Mouse (Mus musculus): ENCODE measurements at regions not wholly inside any gene's neighbourhood (a gene's known extent, or its start where the extent isn't known, plus 50 kb on each side); places are given as distances from the start of the nearest gene placed in this dataset.
A peak's percentile ranks its signal among the peaks of the same experiment; 100 is the strongest.

DNA sequence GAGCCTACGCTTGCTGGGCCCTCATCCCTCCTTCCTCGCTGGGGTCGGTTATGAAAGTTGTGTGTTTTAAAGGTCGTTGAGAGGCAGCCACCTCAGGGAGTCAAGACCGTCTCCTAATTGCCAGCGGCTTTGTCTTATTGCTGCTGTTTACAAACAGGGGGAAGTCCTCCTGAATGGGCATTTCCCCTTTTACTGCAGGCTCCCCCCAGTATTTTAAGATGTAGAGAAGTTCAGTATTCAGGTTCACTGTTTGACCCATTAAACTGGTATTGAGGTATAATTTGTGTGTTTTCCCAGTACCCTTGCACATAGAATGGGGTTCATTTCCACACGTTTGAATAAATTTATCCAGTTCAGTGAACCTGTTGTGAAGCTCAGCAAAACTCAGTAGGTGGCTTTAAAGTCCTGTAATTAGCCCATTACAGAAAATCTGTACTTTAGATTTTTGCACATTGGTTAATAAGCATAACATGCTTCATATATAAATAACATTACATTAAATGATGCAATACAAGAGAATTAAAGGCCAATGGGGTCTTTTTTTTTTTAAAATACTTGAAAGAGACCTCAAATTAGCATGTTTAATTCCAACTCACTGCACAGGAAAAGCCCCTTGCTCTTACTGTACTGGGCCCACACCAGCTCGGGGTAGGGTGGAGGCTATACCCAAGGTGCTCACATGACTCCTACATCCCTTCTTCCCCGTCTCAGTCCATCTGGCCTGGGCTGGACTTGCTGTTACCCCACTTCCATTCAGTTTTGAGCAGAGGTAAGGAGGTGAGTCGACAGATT lies 63.7 kb downstream of the Nkx2-1 start:
- WGBS = 57% methylated on average over 10 of the region's 10 CpGs

GRCm38 (mm10) chr12:56470932-56471500 lies 65.7 kb downstream of the Nkx2-1 start:
- 69% methylated on average over 10 of the region's 10 CpGs for WGBS
- Histone ChIP-seq H3K36me3 (ENCODE audit: control insufficient read depth, insufficient read depth, low read length) (no peaks in the 10 kb centered on the region), H3K9me3 (ENCODE audit: control insufficient read depth, low read length) (no peaks in the 10 kb centered on the region), H3K4me2 (replicated peaks; ENCODE audit: low read depth, low read length) (no peak overlapping the region), H3K27me3 (ENCODE audit: control insufficient read depth, insufficient read depth, low read length) (peaks cover 52% of the 10 kb centered on the region), H3K4me3 (ENCODE audit: low read depth, low read length) (no peak overlapping the region), H3K4me1 (replicated peaks; ENCODE audit: control insufficient read depth, insufficient read depth, low read length) (no peaks in the 10 kb centered on the region), H3K9ac (ENCODE audit: low read depth, low read length) (no peak overlapping the region), H3K27ac (ENCODE audit: low read depth, low read length) (no peak overlapping the region)
- no peak for ATAC-seq (ENCODE audit: low FRiP score)
- DNase-seq (ENCODE audit: low spot score) = no peak

More for the DNA sequence above, 63.7 kb downstream of the Nkx2-1 start:
- H3K27me3 ChIP-seq (ENCODE audit: control insufficient read depth, insufficient read depth, low read length) = peaks cover 45% of the 10 kb centered on the region
- no peaks in the 10 kb centered on the region for H3K9me3 ChIP-seq (ENCODE audit: control insufficient read depth, low read length)
- H3K4me3 ChIP-seq (ENCODE audit: low read depth, low read length) = no peak overlapping the region
- H3K27ac ChIP-seq (ENCODE audit: low read depth, low read length) = no peak overlapping the region
- no peak overlapping the region for H3K4me2 ChIP-seq (replicated peaks; ENCODE audit: low read depth, low read length)
- DNase-seq (ENCODE audit: low spot score) (no peak), ATAC-seq (ENCODE audit: low FRiP score) (no peak)
- no peaks in the 10 kb centered on the region for H3K36me3 ChIP-seq (ENCODE audit: control insufficient read depth, insufficient read depth, low read length)
- no peaks in the 10 kb centered on the region for H3K4me1 ChIP-seq (replicated peaks; ENCODE audit: control insufficient read depth, insufficient read depth, low read length)
- no peak overlapping the region for H3K9ac ChIP-seq (ENCODE audit: low read depth, low read length)

- no peak overlapping the region for H3K4me2 ChIP-seq (replicated peaks; ENCODE audit: low read depth, low read length)
- DNase-seq (ENCODE audit: low spot score) = no peak
- no peaks in the 10 kb centered on the region for H3K36me3 ChIP-seq (ENCODE audit: control insufficient read depth, insufficient read depth, low read length)
- H3K9me3 ChIP-seq (ENCODE audit: control insufficient read depth, low read length) = no peaks in the 10 kb centered on the region
- ATAC-seq (ENCODE audit: low FRiP score) = 0 out of 2 replicates have a peak, but pooled peaks have one; percentile 5
- H3K4me1 ChIP-seq (replicated peaks; ENCODE audit: control insufficient read depth, insufficient read depth, low read length) = no peaks in the 10 kb centered on the region
- no peak overlapping the region for H3K9ac ChIP-seq (ENCODE audit: low read depth, low read length)
- 1% methylated on average over 10 of the region's 10 CpGs for WGBS
- H3K27ac ChIP-seq (ENCODE audit: low read depth, low read length) = no peak overlapping the region
- H3K27me3 ChIP-seq (ENCODE audit: control insufficient read depth, insufficient read depth, low read length) = peaks cover 84% of the 10 kb centered on the region
- no peak overlapping the region for H3K4me3 ChIP-seq (ENCODE audit: low read depth, low read length)
Measured at GRCm38 (mm10) chr12:56459508-56460119, 77.1 kb downstream of the Nkx2-1 start.

- Histone ChIP-seq H3K27me3 (ENCODE audit: control insufficient read depth, insufficient read depth, low read length) (peaks cover 84% of the 10 kb centered on the region), H3K27ac (ENCODE audit: low read depth, low read length) (no peak overlapping the region), H3K9ac (ENCODE audit: low read depth, low read length) (no peak overlapping the region), H3K4me2 (replicated peaks; ENCODE audit: low read depth, low read length) (no peak overlapping the region), H3K4me3 (ENCODE audit: low read depth, low read length) (no peak overlapping the region), H3K9me3 (ENCODE audit: control insufficient read depth, low read length) (no peaks in the 10 kb centered on the region), H3K36me3 (ENCODE audit: control insufficient read depth, insufficient read depth, low read length) (no peaks in the 10 kb centered on the region), H3K4me1 (replicated peaks; ENCODE audit: control insufficient read depth, insufficient read depth, low read length) (no peaks in the 10 kb centered on the region)
- DNase-seq (ENCODE audit: low spot score) = peak; percentile 55
- ATAC-seq (ENCODE audit: low FRiP score) = peak; percentile 79
- 4% methylated on average over 16 of the region's 16 CpGs for WGBS
Measured at GRCm38 (mm10) chr12:56458665-56459507, 77.8 kb downstream of the Nkx2-1 start.

DNA sequence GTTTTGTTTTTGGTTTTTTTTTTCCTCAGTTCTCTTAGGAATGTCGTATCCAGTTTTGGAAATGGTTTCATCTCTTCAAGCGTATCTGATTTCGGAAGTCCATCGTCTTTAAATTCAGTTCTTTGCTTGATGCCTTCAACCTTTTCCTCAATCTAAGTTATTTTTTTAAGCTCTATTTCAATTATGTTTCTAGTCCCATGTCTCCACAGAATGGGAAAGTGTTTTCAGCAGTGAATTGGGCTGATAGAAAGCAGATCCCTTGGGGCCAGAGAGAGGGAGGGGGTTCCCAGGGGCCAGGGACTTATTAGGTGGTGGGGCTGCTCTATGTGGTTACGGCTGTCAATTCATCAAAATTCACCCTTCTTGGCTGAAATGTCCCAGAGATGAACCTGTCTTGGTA lies 78.8 kb downstream of the Nkx2-1 start:
- H3K9me3 ChIP-seq (ENCODE audit: control insufficient read depth, low read length) = no peaks in the 10 kb centered on the region; the same call in 1 of the 2 replicates
- 45% methylated on average over 5 of the region's 5 CpGs for WGBS
- ATAC-seq (ENCODE audit: low FRiP score) (no peak), DNase-seq (ENCODE audit: low spot score) (no peak)
- no peak overlapping the region for H3K4me2 ChIP-seq (replicated peaks; ENCODE audit: low read depth, low read length)
- H3K36me3 ChIP-seq (ENCODE audit: control insufficient read depth, insufficient read depth, low read length) = no peaks in the 10 kb centered on the region
- H3K9ac ChIP-seq (ENCODE audit: low read depth, low read length) = no peak overlapping the region
- no peak overlapping the region for H3K4me3 ChIP-seq (ENCODE audit: low read depth, low read length)
- peaks cover 84% of the 10 kb centered on the region for H3K27me3 ChIP-seq (ENCODE audit: control insufficient read depth, insufficient read depth, low read length)
- H3K27ac ChIP-seq (ENCODE audit: low read depth, low read length) = no peak overlapping the region
- no peaks in the 10 kb centered on the region for H3K4me1 ChIP-seq (replicated peaks; ENCODE audit: control insufficient read depth, insufficient read depth, low read length)

- Histone ChIP-seq H3K4me2 (replicated peaks; ENCODE audit: low read depth, low read length) (no peak overlapping the region), H3K4me3 (ENCODE audit: low read depth, low read length) (no peak overlapping the region), H3K9ac (ENCODE audit: low read depth, low read length) (no peak overlapping the region), H3K9me3 (ENCODE audit: control insufficient read depth, low read length) (no peaks in the 10 kb centered on the region; the same call in 1 of the 2 replicates), H3K4me1 (replicated peaks; ENCODE audit: control insufficient read depth, insufficient read depth, low read length) (no peaks in the 10 kb centered on the region), H3K36me3 (ENCODE audit: control insufficient read depth, insufficient read depth, low read length) (no peaks in the 10 kb centered on the region), H3K27ac (ENCODE audit: low read depth, low read length) (no peak overlapping the region), H3K27me3 (ENCODE audit: control insufficient read depth, insufficient read depth, low read length) (peaks cover 83% of the 10 kb centered on the region)
- DNase-seq (ENCODE audit: low spot score) (no peak), ATAC-seq (ENCODE audit: low FRiP score) (no peak)
- WGBS = 6% methylated on average over 2 of the region's 2 CpGs
Measured at GRCm38 (mm10) chr12:56457356-56457755, 79.4 kb downstream of the Nkx2-1 start.

DNA sequence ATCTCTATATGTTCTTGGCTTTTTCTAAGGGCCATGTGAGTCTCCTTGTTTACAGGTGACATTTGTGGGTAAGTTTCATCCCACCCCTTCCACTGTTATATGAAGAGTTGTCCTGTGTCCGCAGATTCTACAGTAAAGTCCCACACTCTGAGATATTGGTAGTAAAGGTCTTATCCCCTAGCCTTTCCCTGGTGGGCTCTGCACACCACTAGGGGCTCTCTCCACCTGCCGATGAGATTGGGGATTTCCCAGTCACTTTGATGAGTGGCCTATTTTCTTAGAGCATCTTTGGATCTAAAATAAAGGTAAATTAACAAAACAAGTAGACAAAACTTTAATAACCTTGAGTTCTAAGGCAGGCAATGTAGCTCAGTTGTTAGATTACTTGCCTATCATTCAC lies 86.4 kb downstream of the Nkx2-1 start:
- DNase-seq (ENCODE audit: low spot score) = no peak
- H3K9ac ChIP-seq (ENCODE audit: low read depth, low read length) = no peak overlapping the region
- H3K4me2 ChIP-seq (replicated peaks; ENCODE audit: low read depth, low read length) = no peak overlapping the region
- H3K9me3 ChIP-seq (ENCODE audit: control insufficient read depth, low read length) = no peaks in the 10 kb centered on the region; the same call in 1 of the 2 replicates
- H3K4me3 ChIP-seq (ENCODE audit: low read depth, low read length) = no peak overlapping the region
- ATAC-seq (ENCODE audit: low FRiP score) = no peak
- peaks cover 71% of the 10 kb centered on the region for H3K27me3 ChIP-seq (ENCODE audit: control insufficient read depth, insufficient read depth, low read length)
- WGBS = 81% methylated on average over 2 of the region's 2 CpGs
- no peak overlapping the region for H3K27ac ChIP-seq (ENCODE audit: low read depth, low read length)
- no peaks in the 10 kb centered on the region for H3K4me1 ChIP-seq (replicated peaks; ENCODE audit: control insufficient read depth, insufficient read depth, low read length)
- no peaks in the 10 kb centered on the region for H3K36me3 ChIP-seq (ENCODE audit: control insufficient read depth, insufficient read depth, low read length)

- H3K27me3 ChIP-seq (ENCODE audit: control insufficient read depth, insufficient read depth, low read length) = peaks cover 61% of the 10 kb centered on the region
- H3K4me2 ChIP-seq (replicated peaks; ENCODE audit: low read depth, low read length) = no peak overlapping the region
- H3K4me1 ChIP-seq (replicated peaks; ENCODE audit: control insufficient read depth, insufficient read depth, low read length) = no peaks in the 10 kb centered on the region
- 89% methylated on average over 12 of the region's 12 CpGs for WGBS
- H3K27ac ChIP-seq (ENCODE audit: low read depth, low read length) = no peak overlapping the region
- no peak for ATAC-seq (ENCODE audit: low FRiP score)
- H3K9ac ChIP-seq (ENCODE audit: low read depth, low read length) = no peak overlapping the region
- H3K9me3 ChIP-seq (ENCODE audit: control insufficient read depth, low read length) = no peaks in the 10 kb centered on the region; the same call in 1 of the 2 replicates
- H3K36me3 ChIP-seq (ENCODE audit: control insufficient read depth, insufficient read depth, low read length) = no peaks in the 10 kb centered on the region
- no peak for DNase-seq (ENCODE audit: low spot score)
- no peak overlapping the region for H3K4me3 ChIP-seq (ENCODE audit: low read depth, low read length)
Measured at GRCm38 (mm10) chr12:56448786-56449564, 87.7 kb downstream of the Nkx2-1 start.

Data from hindbrain, embryonic 11.5 days (tissue).